In genomic region chr17:68826323-68826722, GRCm38 (mm10) we compare ENCODE assay signal across 21 mouse cellular contexts. TPM values are rescaled to one million over a fixed set of nuclear protein-coding genes. Genes with fewer than 3 reads are reported as not detected.
"Had no signal": no experiment of that assay in that cellular context is flagged by ENCODE, and none has a peak within 500 bp of the region (broad histone marks: within the 10 kb centered on the region; RNA-seq: fewer than 3 reads in every experiment).

Gene Tmem200c (plus strand): TSS chr17:68826623.

- H3K4me2 ChIP-seq: lung, embryonic 14.5 days; midbrain, embryonic 12.5 days; neural tube, embryonic 13.5 days; neural tube, embryonic 15.5 days had no signal

- H3K27ac ChIP-seq: midbrain, embryonic 10.5 days; midbrain, embryonic 12.5 days; neural tube, embryonic 13.5 days; neural tube, embryonic 15.5 days had no signal

- H3K9me3 ChIP-seq: midbrain, embryonic 10.5 days; midbrain, embryonic 12.5 days; neural tube, embryonic 13.5 days; neural tube, embryonic 15.5 days had no signal

- DNase-seq: lung, embryonic 14.5 days; lung, postnatal 10 days; lung, postnatal 4 days; midbrain, embryonic 14.5 days; retina, postnatal 1 day; right cerebral cortex, adult 18-20 months; right cerebral cortex, postnatal 25 days; right cerebral cortex, postnatal 4 days; spleen, adult 18-20 months; thymus, adult 18-20 months; thymus, postnatal 14 days; thymus, postnatal 36 days had no signal

- H3K27me3 ChIP-seq: midbrain, embryonic 12.5 days; neural tube, embryonic 13.5 days; neural tube, embryonic 15.5 days had no signal

- H3K4me1 ChIP-seq: midbrain, embryonic 10.5 days; midbrain, embryonic 12.5 days; neural tube, embryonic 13.5 days; neural tube, embryonic 15.5 days had no signal

- H3K36me3 ChIP-seq: midbrain, embryonic 10.5 days; midbrain, embryonic 12.5 days; neural tube, embryonic 13.5 days; neural tube, embryonic 15.5 days had no signal

- H3K9ac ChIP-seq: lung, embryonic 14.5 days; midbrain, embryonic 12.5 days; neural tube, embryonic 13.5 days; neural tube, embryonic 15.5 days had no signal

- H3K4me3 ChIP-seq: midbrain, embryonic 10.5 days; midbrain, embryonic 12.5 days; myocyte; neural tube, embryonic 13.5 days; neural tube, embryonic 15.5 days had no signal

- ATAC-seq: midbrain, embryonic 16.5 days had no signal

RNA-seq across cellular contexts. Expression of gene Tmem200c, which starts in this region (rescaled TPM):
- total RNA-seq: megakaryocyte, adult 5-6 weeks; megakaryocyte-erythroid progenitor cell, adult 5-6 weeks had no signal
- polyA plus RNA-seq: thymus, postnatal 0 days had no signal
